Mouse (Mus musculus): ENCODE data around the gene Cbln1.

DNA sequence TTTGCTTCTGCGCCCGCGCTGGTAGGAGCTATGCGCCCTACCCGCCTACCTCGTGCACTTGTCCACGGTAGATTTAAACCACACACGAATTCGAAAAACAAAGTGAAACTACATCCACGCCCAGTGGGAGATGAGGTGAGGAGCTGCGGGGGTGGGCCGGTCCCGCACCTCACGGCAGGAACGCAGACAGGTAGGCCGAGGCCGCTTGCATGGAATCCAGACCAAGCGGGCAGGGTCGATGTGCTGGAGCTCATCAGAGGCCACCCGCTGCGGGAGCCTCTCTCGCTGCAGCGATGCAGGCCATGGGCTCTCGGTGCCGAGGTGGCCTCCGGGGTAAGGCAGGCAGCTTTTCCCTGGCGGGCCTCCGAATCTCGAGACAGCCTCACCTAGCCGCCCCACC, 905 bp upstream of the Cbln1 start:
- TF ChIP-seq POLR2A (IDR thresholded peaks at IDR 0.05; ENCODE audit: low read depth, low read length), result no peak
- TF ChIP-seq CTCF (IDR thresholded peaks at IDR 0.05; ENCODE audit: borderline replicate concordance, insufficient read depth, low read length), result no peak

All from embryonic fibroblast, embryonic 13.5 days (primary cell).